Mouse (Mus musculus) heart, postnatal 0 days (tissue): ENCODE results near the gene Apba3. TPM values are rescaled to one million over a fixed set of nuclear protein-coding genes. Genes with fewer than 3 reads are reported as not detected.
A peak's percentile ranks its signal among the peaks of the same experiment; 100 is the strongest.
"Not testable (repeated sequence)": the region's sequence is repeated elsewhere in the genome, so short reads cannot be mapped to it uniquely, and the experiment has no call there.

Experiments used
- ATAC-seq: fragments of 200-750 bp; cut with Nextera tagmentation; 2 replicates; pipeline ENCODE4 v1.8.0; 2017; ENCODE audit warnings: low read depth, moderate number of reproducible peaks, moderate library complexity; ENCODE audit not compliant: insufficient read depth
- DNase-seq: peaks from one replicate; pipeline ENCODE4 v3.0.0-alpha.2; 2016; ENCODE audit warnings: low spot score
- H3K27ac ChIP-seq: fragments of 300-500 bp; sonication (generic); 2 replicates; pipeline ENCODE4 v1.5.1; 2014; ENCODE audit warnings: low read depth, mild to moderate bottlenecking
- H3K27me3 ChIP-seq: fragments of 300-500 bp; sonication (generic); 2 replicates; pipeline ENCODE4 v1.6.1; 2014; ENCODE audit warnings: low read length, mixed read lengths; ENCODE audit not compliant: control insufficient read depth, insufficient read depth
- H3K36me3 ChIP-seq: fragments of 300-500 bp; sonication (generic); replicated peaks from 2 replicates; pipeline ENCODE4 v1.6.1; 2014; ENCODE audit warnings: low read length, mixed read lengths; ENCODE audit not compliant: control insufficient read depth, insufficient read depth
- H3K4me1 ChIP-seq: fragments of 300-500 bp; sonication (generic); 2 replicates; pipeline ENCODE4 v1.6.1; 2014; ENCODE audit warnings: antibody characterized with exemption; ENCODE audit not compliant: control insufficient read depth, insufficient read depth
- H3K4me2 ChIP-seq: fragments of 300-500 bp; sonication (generic); 2 replicates; pipeline ENCODE4 v1.6.1; 2014; ENCODE audit warnings: low read depth, mild to moderate bottlenecking, low read length, moderate library complexity
- H3K4me3 ChIP-seq: fragments of 300-500 bp; sonication (generic); 2 replicates; pipeline ENCODE4 v1.5.1; 2014; ENCODE audit warnings: low read depth, low read length
- H3K9ac ChIP-seq: fragments of 300-500 bp; sonication (generic); replicated peaks from 2 replicates; pipeline ENCODE4 v1.6.1; 2014; ENCODE audit warnings: low read depth, low read length, mixed read lengths
- H3K9me3 ChIP-seq: fragments of 300-500 bp; sonication (generic); replicated peaks from 2 replicates; pipeline ENCODE4 v1.6.1; 2016; ENCODE audit warnings: low read length; ENCODE audit not compliant: control insufficient read depth
- CTCF ChIP-seq: IDR thresholded peaks from 2 replicates; pipeline ENCODE4 v1.5.1; 2016; ENCODE audit warnings: antibody characterized with exemption, control low read depth, low read depth
- EP300 ChIP-seq: IDR thresholded peaks from 2 replicates; pipeline ENCODE4 v1.6.1; 2016; ENCODE audit warnings: antibody characterized with exemption, low read depth
- WGBS: fragments of 180-500 bp; shearing (Covaris S2); extraction: QIAGEN DNeasy Blood & Tissue Kit; methylation state at CpG from one replicate; pipeline ENCODE4 v1.1.7; 2014; 5-methylcytosine and 5-hydroxymethylcytosine counted together
- polyA plus RNA-seq: library from polyadenylated mRNA; unstranded; fragments of >200 nt; fragmentation: Nextera tagmentation; extraction: Ambion mirVana; gene quantifications from 2 replicates; pipeline ENCODE4 v1.2.1, GENCODE M21; 2015
- total RNA-seq: library from RNA; depleted of rRNA; stranded (reverse); fragments of >200 nt; gene quantifications from 2 replicates; pipeline ENCODE4 v1.2.3, GENCODE M21; 2014; ENCODE audit warnings: low replicate concordance; rRNA removed

Apba3 gene
- total RNA-seq: 84.8 and 114 TPM in 2 replicates
- polyA plus RNA-seq: 45.2 and 46.1 TPM in 2 replicates

DNA sequence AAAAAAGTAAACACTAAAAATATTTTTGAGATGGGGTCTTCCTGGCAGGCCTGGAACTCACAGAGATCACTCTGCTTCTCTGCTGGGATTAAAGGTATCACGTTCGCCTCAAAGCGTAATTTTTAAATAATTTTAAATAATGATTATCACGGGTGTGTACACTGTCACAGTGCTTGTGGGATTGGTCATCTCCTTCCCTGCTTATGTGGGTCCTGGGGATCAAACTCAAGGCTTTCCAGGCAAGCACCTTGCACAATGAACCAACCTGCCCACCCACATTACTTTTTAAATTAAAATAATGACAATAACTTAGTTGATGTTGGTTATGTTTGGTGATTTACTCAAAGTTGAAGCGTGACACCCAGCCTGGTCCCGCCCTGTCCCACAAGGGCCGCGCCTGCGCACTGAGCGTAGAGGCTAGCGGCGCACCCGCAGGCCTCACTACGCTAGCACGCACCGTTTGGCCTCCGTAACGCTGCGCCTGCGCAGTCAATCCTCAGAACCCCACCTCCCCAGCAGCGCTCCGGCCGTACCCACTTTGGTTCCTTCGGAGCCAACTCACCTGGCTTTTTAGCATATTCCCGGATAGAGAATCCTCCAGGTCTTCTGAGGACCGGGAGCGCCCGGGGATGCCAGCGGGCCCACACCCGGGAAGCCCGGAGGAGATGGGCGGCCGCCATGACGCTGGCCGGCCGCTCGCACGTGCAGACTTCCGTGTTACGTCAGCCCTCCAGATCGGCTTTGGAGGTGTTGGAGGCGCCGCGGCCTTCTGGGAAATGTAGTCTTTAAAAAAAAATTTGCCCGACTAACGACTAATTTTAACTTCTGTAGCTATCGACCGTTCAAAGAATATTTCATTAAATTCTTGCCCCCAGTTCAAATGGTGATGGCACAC, at the start of gene Apba3, which contains the start of gene Mrpl54:
Gene Apba3 (plus strand): TSS at position 750 of the 895 bp plus-strand sequence.
Gene Mrpl54 (minus strand): TSS at position 724 of the 895 bp plus-strand sequence.
- DNase-seq (peak; percentile 95), ATAC-seq (peak; percentile 94)
- under 1% methylated on average over 48 of the region's 48 CpGs for WGBS
- TF ChIP-seq EP300: no peak
- no peak for TF ChIP-seq CTCF
- Histone ChIP-seq H3K9me3 (no peaks in the 10 kb centered on the region), H3K36me3 (peaks cover 26% of the 10 kb centered on the region), H3K27ac (peak within 1 kb of the TSS; percentile 76), H3K4me2 (peak within 1 kb of the TSS; percentile 82), H3K4me3 (peak within 1 kb of the TSS; percentile 81), H3K4me1 (peaks cover 7% of the 10 kb centered on the region; the same call in 1 of the 2 replicates), H3K27me3 (no peaks in the 10 kb centered on the region), H3K9ac (peak within 1 kb of the TSS; percentile 86)

- H3K4me3 ChIP-seq, H3K4me1 ChIP-seq, H3K9me3 ChIP-seq, ATAC-seq, DNase-seq, H3K27me3 ChIP-seq, H3K27ac ChIP-seq, H3K36me3 ChIP-seq, H3K4me2 ChIP-seq, H3K9ac ChIP-seq: not testable (repeated sequence)
- peak; percentile 61 for TF ChIP-seq CTCF
- WGBS: 6% methylated on average over 1 of the region's 1 CpGs
These were observed 49.5 kb upstream of the Apba3 start for GRCm38 (mm10) chr10:81217267-81217666.

GRCm38 (mm10) chr10:81217964-81218363, 48.8 kb upstream of the Apba3 start:
- no peak overlapping the region for H3K4me2 ChIP-seq
- WGBS: 20% methylated on average over 7 of the region's 7 CpGs
- no peak overlapping the region for H3K27ac ChIP-seq
- H3K9me3 ChIP-seq: no peaks in the 10 kb centered on the region
- no peaks in the 10 kb centered on the region for H3K4me1 ChIP-seq
- no peak for TF ChIP-seq EP300
- peak; percentile 79 for TF ChIP-seq CTCF
- no peaks in the 10 kb centered on the region for H3K36me3 ChIP-seq
- no peak for DNase-seq
- ATAC-seq: peak; percentile 64; the same call in 1 of the 2 replicates
- no peak overlapping the region for H3K4me3 ChIP-seq
- H3K27me3 ChIP-seq: no peaks in the 10 kb centered on the region
- H3K9ac ChIP-seq: no peak overlapping the region

- Histone ChIP-seq H3K4me3 (no peak overlapping the region), H3K27ac (no peak overlapping the region), H3K9ac (no peak overlapping the region), H3K4me2 (no peak overlapping the region), H3K36me3 (no peaks in the 10 kb centered on the region), H3K9me3 (no peaks in the 10 kb centered on the region), H3K4me1 (no peaks in the 10 kb centered on the region), H3K27me3 (no peaks in the 10 kb centered on the region)
- 75% methylated on average over 5 of the region's 5 CpGs for WGBS
- DNase-seq: no peak
- no peak for TF ChIP-seq EP300
- no peak for TF ChIP-seq CTCF
- ATAC-seq: no peak
These were observed 45.3 kb upstream of the Apba3 start for GRCm38 (mm10) chr10:81221402-81222015.

- not testable (repeated sequence) for H3K9ac ChIP-seq, H3K9me3 ChIP-seq, DNase-seq, H3K36me3 ChIP-seq, H3K27ac ChIP-seq, H3K4me2 ChIP-seq, H3K27me3 ChIP-seq, ATAC-seq, H3K4me3 ChIP-seq, H3K4me1 ChIP-seq
- WGBS: 59% methylated on average over 2 of the region's 2 CpGs
These were observed 43.0 kb upstream of the Apba3 start for GRCm38 (mm10) chr10:81223731-81224130.
